Mouse (Mus musculus): Measurements from ENCODE around the gene Tspan4.
"Not testable (repeated sequence)": the region's sequence is repeated elsewhere in the genome, so short reads cannot be mapped to it uniquely, and the experiment has no call there.

- not testable (repeated sequence) for TF ChIP-seq POLR2A (IDR thresholded peaks at IDR 0.05; ENCODE audit: control insufficient read depth, low read depth, low read length); CTCF (IDR thresholded peaks at IDR 0.05; ENCODE audit: control insufficient read depth, insufficient read depth, insufficient replicate concordance, low read depth, low read length)
These were observed 28.7 kb upstream of the Tspan4 start for GRCm38 (mm10) chr7:141446374-141446773.

Measured in testis, adult 2 months (tissue).